Mouse (Mus musculus) small intestine, adult 2 months (tissue): ENCODE results near the gene Gm3045.

Experiments
- CTCF ChIP-seq: fragments of 200-500 bp; IDR thresholded peaks from 2 replicates; pipeline ENCODE4 v1.5.1; 2012; ENCODE audit warnings: low read depth, mild to moderate bottlenecking, control low read depth, inconsistent platforms, low read length, moderate library complexity, mixed read lengths; ENCODE audit not compliant: insufficient replicate concordance, insufficient read length; ENCODE audit errors: extremely low read depth
- POLR2A ChIP-seq: fragments of 200-500 bp; IDR thresholded peaks from 2 replicates; pipeline ENCODE4 v1.6.1; 2012; ENCODE audit warnings: low read depth, mild to moderate bottlenecking, control low read depth, inconsistent platforms, low read length, moderate library complexity

- TF ChIP-seq POLR2A, result no peak
- no peak for TF ChIP-seq CTCF
Measured at GRCm38 (mm10) chr13:56426365-56426764, at the start of gene Gm3045.
